In the genomic region with DNA sequence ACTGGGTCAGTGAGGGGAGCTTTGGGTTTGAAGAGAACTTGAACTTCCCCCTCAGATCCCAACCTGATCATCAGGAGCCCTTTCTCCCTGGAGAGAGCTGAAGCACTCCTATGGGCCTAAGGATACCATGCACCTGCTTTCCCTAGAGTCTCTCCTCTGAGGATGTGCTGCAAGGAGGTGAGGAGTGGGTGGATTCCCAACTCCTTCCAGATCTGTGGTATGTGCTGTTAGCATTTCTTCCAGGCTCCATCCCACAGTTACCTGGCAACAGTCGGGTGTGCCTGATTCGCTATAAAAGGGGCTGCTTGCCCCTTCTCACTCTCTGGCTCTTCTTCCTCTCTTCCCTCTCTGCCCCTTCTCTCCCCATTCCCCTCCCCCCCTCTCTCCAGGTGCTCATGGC, we compare ENCODE assay signal across 22 mouse cellular contexts. TPM values are rescaled to one million over a fixed set of nuclear protein-coding genes. Genes with fewer than 3 reads are reported as not detected.
A peak's percentile ranks its signal among the peaks of the same experiment; 100 is the strongest.
DNase-seq lines count a peak whose midpoint lies in the region; ATAC-seq lines count a peak whose summit lies in the region.
"Had no signal": no experiment of that assay in that cellular context is flagged by ENCODE, and none has a peak within 500 bp of the region (broad histone marks: within the 10 kb centered on the region; RNA-seq: fewer than 3 reads in every experiment).

No protein-coding gene starts in this region.

- intact Hi-C loops in gastrocnemius, postnatal 14 days (cut with DNase I; ENCODE audit: low total_unique reads), result no loop called here

- no peak for DNase-seq in frontal cortex, postnatal 25 days (ENCODE audit: low spot score in 2 of 2)
- peak; percentile 11 for DNase-seq in R1 (ENCODE audit: low read depth, low spot score)
- DNase-seq in left cerebral cortex, adult 18-20 months (ENCODE audit: low spot score in 2 of 2), result peak; percentile 36 to 63
- peak; percentile 58 to 79 for DNase-seq in right cerebral cortex, postnatal 10 days (ENCODE audit: low spot score in 2 of 2)
- no peak for DNase-seq in gastrocnemius, postnatal 14 days
- DNase-seq in thymus, postnatal 36 days, result no peak
- no peak for DNase-seq in liver
- DNase-seq: adrenal gland, adult 8-10 months; cerebellum, adult 8-10 months; cerebellum, postnatal 25 days; gastrocnemius, postnatal 25 days; heart, adult 11 months; kidney, adult 18-20 months; kidney, postnatal 4 days; lung, postnatal 4 days; retina, postnatal 1 day; spleen, adult 18-20 months; thymus, adult 18-20 months had no signal

- peak; percentile 95 for ATAC-seq in frontal cortex, adult (ENCODE audit: low TSS enrichment)
- ATAC-seq: forebrain, embryonic 14.5 days; hindbrain, embryonic 16.5 days; midbrain, embryonic 13.5 days had no signal

RNA-seq across cellular contexts. Expression of a gene that starts 35.2 kb away (rescaled TPM):
- 100 to 1,000 TPM in 1 of 2 experiments, 10 to 100 TPM in 1; 86.2 to 104 TPM for total RNA-seq in left cerebral cortex, adult 18-20 months (2021)
- total RNA-seq in gastrocnemius, postnatal 14 days (2021), result 10 to 100 TPM; 24.2 to 33.3 TPM

Comparison
In these comparisons a context has a peak if more than half of its experiments do, and no peak if none do; other contexts are left out.
1. DNase-seq: peak in R1 (single experiment), left cerebral cortex, adult 18-20 months (2 of 2) and right cerebral cortex, postnatal 10 days (2 of 2); none in frontal cortex, postnatal 25 days (0 of 2), gastrocnemius, postnatal 14 days (single experiment), thymus, postnatal 36 days (0 of 2) and liver (single experiment).